Mouse (Mus musculus) gastrocnemius, postnatal 25 days (tissue): ENCODE measurements around the gene AI467606. TPM values are rescaled to one million over a fixed set of nuclear protein-coding genes. Genes with fewer than 3 reads are reported as not detected.

Experiments used
- DNase-seq: peaks from one replicate; pipeline ENCODE4 v3.0.0; 2022
- microRNA-seq, 2 experiments: library from miRNA; unstranded; fragments of <30 nt; microRNA quantifications; one replicate each; pipeline ENCODE4 v1.2.0; 2021; ENCODE audit warnings: borderline replicate concordance in 2 of 2
- total RNA-seq, 2 experiments: library from RNA; stranded (reverse); gene quantifications; 1 replicate in 1 of 2; 2 replicates in 1 of 2; pipeline ENCODE4 v1.2.3; 2021

The AI467606 gene
- total RNA-seq, 2 experiments from 2014 or later: 0.59 to 0.91 TPM

- DNase-seq: peak; percentile 36
These were observed 30.1 kb downstream of the AI467606 start for GRCm38 (mm10) chr7:127121061-127121910.

DNA sequence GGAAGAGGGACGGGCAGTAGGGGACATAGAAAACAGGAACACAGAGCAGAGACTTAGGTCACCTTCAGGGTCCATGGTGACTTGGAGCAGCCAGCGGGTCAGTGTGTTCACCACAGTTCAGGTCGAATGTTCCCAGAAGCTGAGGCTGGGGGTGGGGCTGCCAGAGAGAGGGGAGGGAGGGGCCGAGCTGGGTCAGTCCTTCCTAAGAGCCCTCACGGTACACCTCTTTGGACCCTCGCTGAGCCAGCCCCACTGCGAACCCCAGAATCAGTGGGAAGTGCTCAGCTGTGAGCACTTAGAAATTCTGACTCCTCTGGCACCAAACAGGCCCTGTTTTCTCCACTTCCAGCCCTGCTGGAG is 30.7 kb downstream of the AI467606 start, which contains the start of gene Qprt:
TSS of gene Qprt (minus strand) at position 316 of the 360 bp plus-strand sequence.
- no peak for DNase-seq

- DNase-seq: no peak
These were observed 38.5 kb downstream of the AI467606 start for GRCm38 (mm10) chr7:127129638-127130037.

DNA sequence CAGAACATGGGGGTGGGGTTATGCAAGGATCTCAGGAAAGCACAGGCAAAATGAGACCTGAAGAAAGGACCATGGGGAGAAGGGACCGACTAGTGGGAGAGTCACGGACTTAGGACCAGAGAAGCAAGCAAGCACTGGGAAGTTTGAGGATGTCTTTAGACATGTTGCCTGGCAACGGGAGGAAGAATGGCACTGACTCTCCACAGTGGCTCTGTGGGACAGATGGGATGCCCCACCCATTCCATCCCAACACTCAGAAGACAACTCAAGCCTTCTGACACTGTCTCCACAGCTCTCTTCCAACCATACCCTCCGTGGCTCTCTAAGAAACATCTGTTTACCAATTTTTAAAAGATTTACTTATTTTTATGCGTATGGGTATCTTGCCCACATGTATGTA is 42.0 kb downstream of the AI467606 start:
- no peak for DNase-seq

GRCm38 (mm10) chr7:127134821-127135447 is 43.8 kb downstream of the AI467606 start:
- no peak for DNase-seq

GRCm38 (mm10) chr7:127136181-127137071 is 45.3 kb downstream of the AI467606 start:
- DNase-seq: no peak

DNA sequence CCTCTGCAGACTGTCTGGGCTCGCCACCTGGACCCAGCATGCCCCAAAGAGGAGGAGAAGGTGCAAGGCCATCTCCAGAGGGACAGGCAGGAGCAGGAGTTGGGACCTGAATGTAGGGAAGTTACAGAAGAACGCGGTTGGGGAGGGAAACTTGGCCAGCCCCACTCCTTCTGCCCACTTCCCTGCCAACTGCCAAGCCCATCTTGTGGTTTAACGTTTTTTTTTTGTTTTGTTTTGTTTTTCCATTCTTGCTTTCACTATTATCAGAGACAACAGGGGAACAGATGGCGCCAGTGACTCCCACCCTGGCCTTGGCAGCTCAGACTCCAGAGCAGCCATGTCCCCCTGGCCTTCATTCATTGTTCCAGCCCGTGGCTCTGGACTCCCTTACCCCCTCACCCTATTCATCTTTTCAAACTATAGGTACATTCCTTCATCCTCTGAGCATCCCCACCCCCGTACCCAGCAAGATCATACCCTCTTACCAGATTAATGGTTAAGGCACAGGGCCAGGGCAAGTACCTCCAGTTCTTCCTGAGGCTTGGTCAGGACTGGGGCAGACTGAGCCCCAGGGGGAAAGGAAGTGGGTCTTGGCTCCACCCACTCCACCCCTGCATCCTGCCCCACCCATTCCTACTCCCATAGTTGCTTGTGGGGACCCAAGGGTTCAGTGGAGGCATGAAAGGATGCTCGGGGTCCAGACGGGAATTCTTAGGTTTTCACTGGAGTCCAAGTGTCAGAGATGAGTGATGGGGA is 46.3 kb downstream of the AI467606 start, which contains the start of gene Spn:
TSS of gene Spn (minus strand) at position 562 of the 756 bp plus-strand sequence.
- DNase-seq: no peak

DNA sequence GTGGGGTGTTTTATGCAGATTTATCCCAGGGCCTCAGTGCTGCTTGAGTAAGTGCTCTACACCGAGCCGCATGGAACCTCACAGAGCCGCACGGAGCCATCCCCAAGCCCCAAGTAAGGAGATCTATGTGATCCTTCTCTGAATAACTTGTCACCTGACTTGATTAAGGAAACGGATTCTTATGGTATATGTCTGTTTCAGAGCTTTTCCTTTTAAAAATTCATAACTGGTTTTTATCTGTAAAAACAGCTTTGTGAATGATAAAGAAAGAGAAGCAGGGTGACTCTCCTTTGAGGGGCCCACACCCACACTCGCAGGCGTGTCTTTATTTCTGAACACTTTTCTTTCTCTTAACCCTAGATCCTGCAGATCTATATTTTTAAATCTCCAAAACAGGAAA is 47.9 kb downstream of the AI467606 start:
- no peak for DNase-seq

GRCm38 (mm10) chr7:127139562-127139961 is 48.4 kb downstream of the AI467606 start:
- DNase-seq: no peak

DNA sequence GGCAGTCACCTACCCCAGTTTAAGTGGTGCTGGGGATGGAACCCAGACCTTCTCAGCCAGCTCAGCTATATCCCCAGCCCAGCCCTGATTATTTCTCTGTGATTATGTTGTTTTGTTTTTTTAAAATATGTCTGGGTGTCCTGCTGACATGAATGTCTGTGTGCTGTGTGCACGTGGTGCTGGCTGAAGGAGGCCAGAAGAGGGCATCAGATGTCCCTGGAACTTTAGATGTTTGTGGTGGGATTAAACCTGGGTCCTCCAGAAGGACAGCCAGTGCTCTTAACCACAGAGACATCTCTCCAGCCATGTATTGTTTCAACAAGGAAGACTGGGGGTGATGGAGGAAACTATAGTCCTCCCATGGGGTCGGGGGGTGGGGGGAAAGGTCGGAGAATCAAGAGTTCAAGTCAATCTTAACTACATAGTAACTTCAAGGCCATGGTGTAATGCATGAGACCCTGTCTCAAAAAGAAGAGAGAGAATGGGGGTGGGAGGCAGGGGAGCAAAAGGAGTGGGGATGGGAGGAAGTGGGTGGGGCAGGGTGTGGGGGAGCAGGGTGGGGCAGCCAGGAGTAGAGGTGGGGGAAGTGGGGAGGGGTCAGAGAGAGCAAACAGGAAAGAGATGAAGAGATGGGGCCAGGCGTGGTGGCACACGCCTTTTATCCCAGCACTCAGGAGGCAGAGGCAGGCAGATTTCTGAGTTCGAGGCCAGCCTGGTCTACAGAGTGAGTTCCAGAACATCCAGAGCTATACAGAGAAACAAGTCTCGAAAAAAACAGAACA is 49.7 kb downstream of the AI467606 start:
- DNase-seq: no peak

DNA sequence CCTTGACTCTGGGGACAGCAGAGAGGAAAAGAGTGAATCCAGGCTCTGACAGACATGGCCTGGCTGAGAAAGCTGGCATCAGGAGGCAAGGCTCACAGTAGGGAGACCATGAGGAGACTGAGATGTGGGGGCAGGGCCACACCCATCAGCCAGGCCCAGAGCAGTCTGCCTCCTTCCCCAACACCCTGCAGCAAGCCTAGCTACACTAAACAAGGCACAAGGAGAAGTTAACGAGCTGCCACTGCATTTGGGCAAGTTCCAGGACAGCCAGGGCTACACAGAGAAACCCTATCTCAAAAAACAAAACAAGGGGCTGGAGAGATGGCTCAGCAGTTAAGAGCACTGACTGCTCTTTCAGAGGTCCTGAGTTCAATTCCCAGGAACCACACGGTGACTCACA is 51.1 kb downstream of the AI467606 start:
- no peak for DNase-seq

DNA sequence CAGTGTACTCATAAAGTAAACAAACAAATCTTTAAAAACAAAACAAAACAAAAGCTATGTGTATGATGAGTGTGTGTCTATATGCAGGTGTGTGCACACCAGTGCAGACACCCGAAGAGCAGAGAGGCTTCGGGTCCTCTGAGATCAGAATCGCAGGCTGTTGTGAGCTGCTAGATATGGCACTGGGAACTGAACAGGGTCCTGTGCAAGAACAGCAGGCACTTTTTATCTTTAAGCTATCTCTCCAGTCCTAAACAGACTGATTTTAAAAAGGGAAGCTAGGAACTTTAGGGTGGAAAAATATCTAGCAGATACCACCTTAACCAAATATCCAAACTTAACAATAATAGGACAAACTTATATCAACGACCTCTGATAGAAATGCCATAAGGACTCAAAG is 51.5 kb downstream of the AI467606 start:
- DNase-seq: no peak

Small RNAs within 50 kb of the gene (microRNA-seq; reads per million reads assigned to microRNA genes)
- 0 reads per million in 2 experiments for gene Gm44343

Other genes starting within 250 kb of the AI467606 start
- not detected for gene Doc2a, start 243.9 kb upstream of the AI467606 start, total RNA-seq
- gene Hirip3, start 229.4 kb upstream of the AI467606 start, total RNA-seq: 1 to 10 TPM; 4.2 to 5.0 TPM
- gene Ino80e, start 229.0 kb upstream of the AI467606 start, total RNA-seq: 10 to 100 TPM; 11.2 to 11.8 TPM
- 10 to 100 TPM; 20.3 to 26.4 TPM for gene Taok2, start 206.7 kb upstream of the AI467606 start, total RNA-seq
- gene Tmem219, start 168.4 kb upstream of the AI467606 start, total RNA-seq: 1 to 10 TPM; 8.2 to 9.1 TPM
- 1 to 10 TPM; 1.8 to 2.2 TPM for gene Kctd13, start 162.5 kb upstream of the AI467606 start, total RNA-seq
- gene Asphd1, start 141.8 kb upstream of the AI467606 start, total RNA-seq: not detected
- gene Sez6l2, start 140.8 kb upstream of the AI467606 start, total RNA-seq: 1 to 10 TPM; 1.6 to 1.7 TPM
- 10 to 100 TPM; 30.5 to 31.2 TPM for gene Cdipt, start 115.4 kb upstream of the AI467606 start, total RNA-seq
- gene Cdiptos, start 115.3 kb upstream of the AI467606 start, total RNA-seq: not detected
- gene Mvp, start 76.7 kb upstream of the AI467606 start, total RNA-seq: 10 to 100 TPM; 20.4 to 23.3 TPM
- not detected for gene Pagr1b, start 74.9 kb upstream of the AI467606 start, total RNA-seq
- 1 to 10 TPM; 2.4 to 8.7 TPM for gene Pagr1a, start 74.0 kb upstream of the AI467606 start, total RNA-seq
- 10 to 100 TPM; 15.9 to 17.5 TPM for gene Gm42742, start 70.3 kb upstream of the AI467606 start, total RNA-seq
- under 1 TPM; 0.77 to 0.86 TPM for gene Prrt2, start 70.1 kb upstream of the AI467606 start, total RNA-seq
- gene Maz, start 64.3 kb upstream of the AI467606 start, total RNA-seq: 10 to 100 TPM; 64.0 to 66.1 TPM
- gene Kif22, start 48.9 kb upstream of the AI467606 start, total RNA-seq: 1 to 10 TPM; 1.8 to 2.3 TPM
- not detected for gene Zg16, start 4.0 kb upstream of the AI467606 start, total RNA-seq
- gene Qprt, start 30.9 kb downstream of the AI467606 start, total RNA-seq: under 1 TPM; 0.43 to 0.51 TPM
- under 1 TPM; 0.13 to 0.16 TPM for gene Spn, start 46.5 kb downstream of the AI467606 start, total RNA-seq
- 10 to 100 TPM; 26.2 to 28.2 TPM for gene Cd2bp2, start 104.7 kb downstream of the AI467606 start, total RNA-seq
- gene Tbc1d10b, start 117.1 kb downstream of the AI467606 start, total RNA-seq: 10 to 100 TPM; 32.8 to 34.1 TPM
- over 10,000 TPM; 49,123 to 49,891 TPM for gene Mylpf, start 117.5 kb downstream of the AI467606 start, total RNA-seq
- gene Zfp553, start 141.7 kb downstream of the AI467606 start, total RNA-seq: 1 to 10 TPM; 4.0 to 4.2 TPM
- gene Sept1, start 141.8 kb downstream of the AI467606 start, total RNA-seq: 1 to 10 TPM; 1.5 to 1.7 TPM
- gene Zfp771, start 152.9 kb downstream of the AI467606 start, total RNA-seq: 10 to 100 TPM; 15.8 to 16.8 TPM
- gene Dctpp1, start 169.3 kb downstream of the AI467606 start, total RNA-seq: 10 to 100 TPM; 26.5 to 28.7 TPM
- gene Sephs2, start 182.7 kb downstream of the AI467606 start, total RNA-seq: 10 to 100 TPM; 28.6 to 30.7 TPM
- under 1 TPM; 0.26 to 0.40 TPM for gene Itgal, start 204.9 kb downstream of the AI467606 start, total RNA-seq